Mouse (Mus musculus) stomach, postnatal 0 days (tissue): ENCODE measurements around the gene Tenm3. TPM values are rescaled to one million over a fixed set of nuclear protein-coding genes. Genes with fewer than 3 reads are reported as not detected.
A peak's percentile ranks its signal among the peaks of the same experiment; 100 is the strongest.

Experiments used
- ATAC-seq: fragments of 200-750 bp; cut with Nextera tagmentation; 2 replicates; pipeline ENCODE4 v1.8.0; 2017; ENCODE audit not compliant: low FRiP score, low TSS enrichment
- DNase-seq: peaks from one replicate; pipeline ENCODE4 v3.0.0-alpha.2; 2016; ENCODE audit warnings: low spot score
- H3K27ac ChIP-seq: fragments of 300-500 bp; sonication (generic); replicated peaks from 2 replicates; pipeline ENCODE4 v1.5.1; 2014; ENCODE audit warnings: mild to moderate bottlenecking, control low read depth
- H3K27me3 ChIP-seq: fragments of 300-500 bp; sonication (generic); 2 replicates; pipeline ENCODE4 v1.6.1; 2014; ENCODE audit warnings: low read length; ENCODE audit not compliant: control insufficient read depth, insufficient read depth
- H3K36me3 ChIP-seq: fragments of 300-500 bp; sonication (generic); 2 replicates; pipeline ENCODE4 v1.6.1; 2014; ENCODE audit warnings: low read length, mixed read lengths; ENCODE audit not compliant: control insufficient read depth, insufficient read depth
- H3K4me1 ChIP-seq: fragments of 300-500 bp; sonication (generic); replicated peaks from 2 replicates; pipeline ENCODE4 v1.6.1; 2014; ENCODE audit warnings: antibody characterized with exemption; ENCODE audit not compliant: control insufficient read depth, insufficient read depth
- H3K4me2 ChIP-seq: fragments of 300-500 bp; sonication (generic); replicated peaks from 2 replicates; pipeline ENCODE4 v1.6.1; 2014; ENCODE audit warnings: low read depth, mild to moderate bottlenecking, control low read depth, moderate library complexity
- H3K4me3 ChIP-seq: fragments of 300-500 bp; sonication (generic); 2 replicates; pipeline ENCODE4 v1.5.1; 2014; ENCODE audit warnings: low read depth, low read length, control low read depth
- H3K9ac ChIP-seq: fragments of 300-500 bp; sonication (generic); 2 replicates; pipeline ENCODE4 v1.6.1; 2014; ENCODE audit warnings: mild to moderate bottlenecking, low read length, control low read depth, mixed read lengths
- H3K9me3 ChIP-seq: fragments of 300-500 bp; sonication (generic); 2 replicates; pipeline ENCODE4 v1.6.1; 2016; ENCODE audit warnings: low read length; ENCODE audit not compliant: control insufficient read depth
- CTCF ChIP-seq: IDR thresholded peaks from 2 replicates; pipeline ENCODE4 v1.5.1; 2016; ENCODE audit warnings: antibody characterized with exemption, low read depth, mild to moderate bottlenecking, moderate library complexity
- EP300 ChIP-seq: optimal IDR thresholded peaks from 2 replicates; pipeline ENCODE3; 2016; ENCODE audit warnings: antibody characterized with exemption
- WGBS: fragments of 180-500 bp; shearing (Covaris S2); extraction: QIAGEN DNeasy Blood & Tissue Kit; methylation state at CpG from one replicate; pipeline ENCODE4 v1.1.7; 2014; 5-methylcytosine and 5-hydroxymethylcytosine counted together
- polyA plus RNA-seq: library from polyadenylated mRNA; unstranded; fragments of >200 nt; fragmentation: Nextera tagmentation; extraction: Ambion mirVana; gene quantifications from 2 replicates; pipeline ENCODE4 v1.2.1, GENCODE M21; 2015

Tenm3 gene
- polyA plus RNA-seq, 1 experiment from 2014 or later, result 4.5 TPM

GRCm38 (mm10) chr8:48211931-48212330 is 631.8 kb downstream of the Tenm3 start:
- Histone ChIP-seq H3K27me3 (no peaks in the 10 kb centered on the region), H3K4me3 (no peak overlapping the region), H3K9me3 (no peaks in the 10 kb centered on the region), H3K9ac (no peak overlapping the region), H3K36me3 (no peaks in the 10 kb centered on the region), H3K27ac (no peak overlapping the region), H3K4me1 (no peaks in the 10 kb centered on the region), H3K4me2 (no peak overlapping the region)
- ATAC-seq, result no peak
- TF ChIP-seq EP300 (no peak), CTCF (no peak)
- DNase-seq, result no peak
- WGBS, result 92% methylated on average over 9 of the region's 9 CpGs

- TF ChIP-seq CTCF (no peak), EP300 (no peak)
- no peak overlapping the region for H3K9ac ChIP-seq
- no peaks in the 10 kb centered on the region for H3K9me3 ChIP-seq
- no peaks in the 10 kb centered on the region for H3K4me1 ChIP-seq
- DNase-seq (no peak), ATAC-seq (no peak)
- H3K4me3 ChIP-seq, result no peak overlapping the region
- WGBS, result 78% methylated on average over 6 of the region's 6 CpGs
- no peaks in the 10 kb centered on the region for H3K36me3 ChIP-seq
- no peak overlapping the region for H3K27ac ChIP-seq
- H3K27me3 ChIP-seq, result no peaks in the 10 kb centered on the region
- no peak overlapping the region for H3K4me2 ChIP-seq
Measured at GRCm38 (mm10) chr8:48207567-48207966, 636.2 kb downstream of the Tenm3 start.

- DNase-seq, result no peak
- Histone ChIP-seq H3K27me3 (no peaks in the 10 kb centered on the region), H3K4me1 (no peaks in the 10 kb centered on the region), H3K4me3 (no peak overlapping the region), H3K9ac (no peak overlapping the region), H3K36me3 (no peaks in the 10 kb centered on the region), H3K4me2 (no peak overlapping the region), H3K27ac (no peak overlapping the region), H3K9me3 (no peaks in the 10 kb centered on the region)
- WGBS, result 73% methylated on average over 8 of the region's 8 CpGs
- no peak for ATAC-seq
- TF ChIP-seq CTCF, result peak; percentile 45
- TF ChIP-seq EP300, result no peak
Measured at GRCm38 (mm10) chr8:48206922-48207321, 636.8 kb downstream of the Tenm3 start.

- no peaks in the 10 kb centered on the region for H3K9me3 ChIP-seq
- no peak overlapping the region for H3K4me2 ChIP-seq
- H3K27me3 ChIP-seq, result no peaks in the 10 kb centered on the region
- WGBS, result 48% methylated on average over 12 of the region's 12 CpGs
- no peak overlapping the region for H3K9ac ChIP-seq
- no peak overlapping the region for H3K27ac ChIP-seq
- no peaks in the 10 kb centered on the region for H3K4me1 ChIP-seq
- H3K4me3 ChIP-seq, result no peak overlapping the region
- TF ChIP-seq CTCF, result no peak
- no peak for TF ChIP-seq EP300
- DNase-seq (no peak), ATAC-seq (no peak)
- no peaks in the 10 kb centered on the region for H3K36me3 ChIP-seq
Measured at GRCm38 (mm10) chr8:48204838-48205345, 638.9 kb downstream of the Tenm3 start.

- H3K4me3 ChIP-seq, result no peak overlapping the region
- H3K27ac ChIP-seq, result no peak overlapping the region
- no peak overlapping the region for H3K9ac ChIP-seq
- H3K36me3 ChIP-seq, result no peaks in the 10 kb centered on the region
- H3K27me3 ChIP-seq, result no peaks in the 10 kb centered on the region
- no peak overlapping the region for H3K4me2 ChIP-seq
- ATAC-seq, result no peak
- TF ChIP-seq CTCF (no peak), EP300 (no peak)
- no peak for DNase-seq
- H3K4me1 ChIP-seq, result no peaks in the 10 kb centered on the region
- 63% methylated on average over 13 of the region's 13 CpGs for WGBS
- no peaks in the 10 kb centered on the region for H3K9me3 ChIP-seq
Measured at GRCm38 (mm10) chr8:48204114-48204837, 639.5 kb downstream of the Tenm3 start.

- H3K4me3 ChIP-seq, result no peak overlapping the region
- 63% methylated on average over 9 of the region's 9 CpGs for WGBS
Measured at GRCm38 (mm10) chr8:48203611-48204010, 640.1 kb downstream of the Tenm3 start.

More at GRCm38 (mm10) chr8:48203611-48204010, 640.1 kb downstream of the Tenm3 start:
- Histone ChIP-seq H3K36me3 (no peaks in the 10 kb centered on the region), H3K27ac (no peak overlapping the region), H3K4me1 (no peaks in the 10 kb centered on the region), H3K4me2 (no peak overlapping the region), H3K9ac (no peak overlapping the region), H3K9me3 (no peaks in the 10 kb centered on the region), H3K27me3 (no peaks in the 10 kb centered on the region)
- TF ChIP-seq CTCF (no peak), EP300 (no peak)
- DNase-seq, result no peak
- ATAC-seq, result no peak
